Mouse (Mus musculus) MEL (cell line): ENCODE measurements at regions not wholly inside any gene's neighbourhood (a gene's known extent, or its start where the extent isn't known, plus 50 kb on each side); places are given as distances from the start of the nearest gene placed in this dataset.

Experiments
- DNase-seq: peaks from one replicate; pipeline ENCODE4 v3.0.0; 2011; ENCODE audit warnings: low read depth, low spot score
- H3K27ac ChIP-seq: 2 replicates; pipeline ENCODE4 v1.5.1; 2012; ENCODE audit warnings: low read depth, mild to moderate bottlenecking, control low read depth, low read length, moderate library complexity; ENCODE audit not compliant: control insufficient read depth
- H3K27me3 ChIP-seq, 2 experiments: fragments of 150-350 bp in 1 of 2; sonication (generic) in 1 of 2; 2 replicates each; pipeline ENCODE4 v1.6.1; 2012; ENCODE audit warnings: low read length in 2 of 2, mild to moderate bottlenecking in 2 of 2, improper control_type of control experiment in 1 of 2, moderate library complexity in 1 of 2; ENCODE audit not compliant: insufficient read depth in 2 of 2, control insufficient read depth in 1 of 2
- H3K36me3 ChIP-seq, 2 experiments: 2 replicates each; pipeline ENCODE4 v1.6.1; 2012 to 2014; ENCODE audit warnings: low read length in 2 of 2, improper control_type of control experiment in 1 of 2, inconsistent platforms in 1 of 2, mild to moderate bottlenecking in 1 of 2; ENCODE audit not compliant: insufficient read depth in 2 of 2, control insufficient read depth in 1 of 2
- H3K4me1 ChIP-seq, 2 experiments: fragments of 150-350 bp in 1 of 2; sonication (generic) in 1 of 2; 2 replicates each; pipeline ENCODE4 v1.6.1; 2012; ENCODE audit warnings: low read length in 2 of 2, improper control_type of control experiment in 1 of 2, mild to moderate bottlenecking in 1 of 2; ENCODE audit not compliant: insufficient read depth in 2 of 2, control insufficient read depth in 1 of 2
- H3K4me3 ChIP-seq, 2 experiments: fragments of 150-350 bp in 1 of 2; sonication (generic) in 1 of 2; 2 replicates each; pipeline ENCODE4 v1.5.1; 2012; ENCODE audit warnings: low read depth in 2 of 2, low read length in 2 of 2, mild to moderate bottlenecking in 2 of 2, moderate library complexity in 2 of 2, control low read depth in 1 of 2, improper control_type of control experiment in 1 of 2; ENCODE audit not compliant: control insufficient read depth in 1 of 2, insufficient read depth in 1 of 2
- H3K79me2 ChIP-seq: 2 replicates; pipeline ENCODE4 v1.6.1; 2012; ENCODE audit warnings: mild to moderate bottlenecking, low read length, moderate library complexity; ENCODE audit not compliant: control insufficient read depth, poor library complexity, insufficient read depth
- H3K9ac ChIP-seq: 2 replicates; pipeline ENCODE4 v1.6.1; 2012; ENCODE audit warnings: low read depth, mild to moderate bottlenecking, control low read depth, low read length, moderate library complexity; ENCODE audit not compliant: control insufficient read depth, poor library complexity, severe bottlenecking
- H3K9me3 ChIP-seq: fragments of 150-350 bp; sonication (generic); replicated peaks from 2 replicates; pipeline ENCODE4 v1.6.1; 2012; ENCODE audit warnings: mild to moderate bottlenecking, low read length, improper control_type of control experiment, moderate library complexity; ENCODE audit not compliant: insufficient read depth
- CHD2 ChIP-seq: IDR thresholded peaks from 2 replicates; pipeline ENCODE4 v1.6.1; 2011; ENCODE audit warnings: low read length, improper control_type of control experiment
- CTCF ChIP-seq, 3 experiments: IDR thresholded peaks in 2 of 3; conservative IDR thresholded peaks in 1 of 3; 2 replicates each; pipeline ENCODE4 v1.5.1; 2011 to 2012; ENCODE audit warnings: low read length in 3 of 3, low read depth in 2 of 3, mild to moderate bottlenecking in 2 of 3, improper control_type of control experiment in 1 of 3, inconsistent platforms in 1 of 3, mixed read lengths in 1 of 3, moderate library complexity in 1 of 3; ENCODE audit not compliant: control insufficient read depth in 1 of 3, insufficient read depth in 1 of 3, poor library complexity in 1 of 3, severe bottlenecking in 1 of 3
- E2F4 ChIP-seq: IDR thresholded peaks from 2 replicates; pipeline ENCODE4 v1.6.1; 2011; ENCODE audit warnings: low read depth, low read length, improper control_type of control experiment, borderline replicate concordance
- ELF1 ChIP-seq: IDR thresholded peaks from 2 replicates; pipeline ENCODE4 v1.6.1; 2014; ENCODE audit warnings: low read depth, mild to moderate bottlenecking, inconsistent platforms, low read length, improper control_type of control experiment, moderate library complexity
- EP300 ChIP-seq, 2 experiments: IDR thresholded peaks; 2 replicates each; pipeline ENCODE4 v1.6.1; 2011; ENCODE audit warnings: improper control_type of control experiment in 2 of 2, low read length in 2 of 2, low read depth in 1 of 2, mild to moderate bottlenecking in 1 of 2
- ETS1 ChIP-seq: IDR thresholded peaks from 2 replicates; pipeline ENCODE4 v1.6.1; 2012; ENCODE audit warnings: low read depth, mild to moderate bottlenecking, inconsistent platforms, low read length, improper control_type of control experiment, moderate library complexity
- GABPA ChIP-seq: IDR thresholded peaks from 2 replicates; pipeline ENCODE4 v1.6.1; 2012; ENCODE audit warnings: low read depth, mild to moderate bottlenecking, inconsistent platforms, low read length, improper control_type of control experiment, moderate library complexity
- GATA1 ChIP-seq: IDR thresholded peaks from 2 replicates; pipeline ENCODE4 v1.6.1; 2011; ENCODE audit warnings: low read depth, low read length, improper control_type of control experiment
- HCFC1 ChIP-seq: IDR thresholded peaks from 2 replicates; pipeline ENCODE4 v1.6.1; 2012; ENCODE audit warnings: low read depth, mild to moderate bottlenecking, inconsistent platforms, low read length, improper control_type of control experiment, moderate library complexity
- JUND ChIP-seq: IDR thresholded peaks from 2 replicates; pipeline ENCODE4 v1.6.1; 2011; ENCODE audit warnings: low read depth, mild to moderate bottlenecking, improper control_type of control experiment, low read length
- KAT2A ChIP-seq: conservative IDR thresholded peaks from 2 replicates; pipeline ENCODE4 v1.6.1; 2012; ENCODE audit warnings: low read depth, low read length, improper control_type of control experiment, inconsistent platforms
- MAFK ChIP-seq: IDR thresholded peaks from 2 replicates; pipeline ENCODE4 v1.6.1; 2011; ENCODE audit warnings: low read depth, mild to moderate bottlenecking, low read length, improper control_type of control experiment, borderline replicate concordance
- MAX ChIP-seq: IDR thresholded peaks from 2 replicates; pipeline ENCODE4 v1.6.1; 2011; ENCODE audit warnings: low read length, improper control_type of control experiment
- MAZ ChIP-seq: IDR thresholded peaks from 2 replicates; pipeline ENCODE4 v1.6.1; 2012; ENCODE audit warnings: low read depth, mild to moderate bottlenecking, inconsistent platforms, low read length, improper control_type of control experiment
- MEF2A ChIP-seq: IDR thresholded peaks from 2 replicates; pipeline ENCODE4 v1.6.1; 2014; ENCODE audit warnings: low read depth, mild to moderate bottlenecking, inconsistent platforms, low read length, improper control_type of control experiment; ENCODE audit not compliant: poor library complexity, insufficient replicate concordance, severe bottlenecking; ENCODE audit errors: extremely low read depth
- MXI1 ChIP-seq: IDR thresholded peaks from 2 replicates; pipeline ENCODE4 v1.6.1; 2011; ENCODE audit warnings: mild to moderate bottlenecking, low read depth, low read length, improper control_type of control experiment
- MYB ChIP-seq: IDR thresholded peaks from 2 replicates; pipeline ENCODE4 v1.6.1; 2011; ENCODE audit warnings: mild to moderate bottlenecking, low read depth, low read length, improper control_type of control experiment
- MYC ChIP-seq: IDR thresholded peaks from 2 replicates; pipeline ENCODE4 v1.6.1; 2011; ENCODE audit warnings: low read depth, mild to moderate bottlenecking, low read length, improper control_type of control experiment, moderate library complexity
- NELFE ChIP-seq: IDR thresholded peaks from 2 replicates; pipeline ENCODE4 v1.6.1; 2011; ENCODE audit warnings: low read depth, low read length, improper control_type of control experiment
- NRF1 ChIP-seq: IDR thresholded peaks from 2 replicates; pipeline ENCODE4 v1.6.1; 2014; ENCODE audit warnings: low read depth, mild to moderate bottlenecking, inconsistent platforms, low read length, improper control_type of control experiment, moderate library complexity; ENCODE audit not compliant: poor library complexity, insufficient read depth, severe bottlenecking
- POLR2A ChIP-seq, 2 experiments: IDR thresholded peaks; 2 replicates each; pipeline ENCODE4 v1.6.1; 2011 to 2012; ENCODE audit warnings: low read length in 2 of 2, mild to moderate bottlenecking in 2 of 2, control low read depth in 1 of 2, improper control_type of control experiment in 1 of 2, low read depth in 1 of 2, moderate library complexity in 1 of 2; ENCODE audit not compliant: control insufficient read depth in 1 of 2, insufficient read depth in 1 of 2, poor library complexity in 1 of 2
- POLR2AphosphoS2 ChIP-seq: IDR thresholded peaks from 2 replicates; pipeline ENCODE4 v1.6.1; 2011; ENCODE audit warnings: low read length, improper control_type of control experiment
- RAD21 ChIP-seq: IDR thresholded peaks from 2 replicates; pipeline ENCODE4 v1.6.1; 2011; ENCODE audit warnings: mild to moderate bottlenecking, low read depth, low read length, improper control_type of control experiment
- RCOR1 ChIP-seq: IDR thresholded peaks from 2 replicates; pipeline ENCODE4 v1.6.1; 2012; ENCODE audit warnings: low read depth, mild to moderate bottlenecking, inconsistent platforms, low read length, improper control_type of control experiment
- SIN3A ChIP-seq: IDR thresholded peaks from 2 replicates; pipeline ENCODE4 v1.6.1; 2012; ENCODE audit warnings: low read length, improper control_type of control experiment, inconsistent platforms
- SMC3 ChIP-seq: IDR thresholded peaks from 2 replicates; pipeline ENCODE4 v1.6.1; 2011; ENCODE audit warnings: low read depth, low read length, improper control_type of control experiment
- TAL1 ChIP-seq: IDR thresholded peaks from 2 replicates; pipeline ENCODE4 v1.6.1; 2012; ENCODE audit warnings: mild to moderate bottlenecking, inconsistent platforms, low read length, moderate library complexity, mixed read lengths
- TCF12 ChIP-seq: IDR thresholded peaks from 2 replicates; pipeline ENCODE4 v1.6.1; 2014; ENCODE audit warnings: low read depth, mild to moderate bottlenecking, inconsistent platforms, low read length, improper control_type of control experiment, moderate library complexity
- UBTF ChIP-seq: IDR thresholded peaks from 2 replicates; pipeline ENCODE4 v1.6.1; 2012; ENCODE audit warnings: low read depth, mild to moderate bottlenecking, inconsistent platforms, low read length, improper control_type of control experiment, moderate library complexity, borderline replicate concordance; ENCODE audit not compliant: insufficient read depth
- USF1 ChIP-seq: IDR thresholded peaks from 2 replicates; pipeline ENCODE4 v1.6.1; 2014; ENCODE audit warnings: low read depth, mild to moderate bottlenecking, inconsistent platforms, low read length, improper control_type of control experiment, moderate library complexity
- USF2 ChIP-seq, 2 experiments: IDR thresholded peaks; 2 replicates each; pipeline ENCODE4 v1.6.1; 2011 to 2012; ENCODE audit warnings: improper control_type of control experiment in 2 of 2, low read length in 2 of 2, borderline replicate concordance in 1 of 2, inconsistent platforms in 1 of 2, low read depth in 1 of 2, mild to moderate bottlenecking in 1 of 2; ENCODE audit not compliant: insufficient read depth in 1 of 2
- ZC3H11A ChIP-seq: IDR thresholded peaks from 2 replicates; pipeline ENCODE4 v1.6.1; 2012; ENCODE audit warnings: low read depth, mild to moderate bottlenecking, inconsistent platforms, low read length, improper control_type of control experiment
- ZMIZ1 ChIP-seq: IDR thresholded peaks from 2 replicates; pipeline ENCODE4 v1.6.1; 2012; ENCODE audit warnings: low read depth, mild to moderate bottlenecking, inconsistent platforms, low read length, improper control_type of control experiment, moderate library complexity
- ZNF384 ChIP-seq: IDR thresholded peaks from 2 replicates; pipeline ENCODE4 v1.6.1; 2012; ENCODE audit warnings: low read depth, mild to moderate bottlenecking, inconsistent platforms, low read length, improper control_type of control experiment

DNA sequence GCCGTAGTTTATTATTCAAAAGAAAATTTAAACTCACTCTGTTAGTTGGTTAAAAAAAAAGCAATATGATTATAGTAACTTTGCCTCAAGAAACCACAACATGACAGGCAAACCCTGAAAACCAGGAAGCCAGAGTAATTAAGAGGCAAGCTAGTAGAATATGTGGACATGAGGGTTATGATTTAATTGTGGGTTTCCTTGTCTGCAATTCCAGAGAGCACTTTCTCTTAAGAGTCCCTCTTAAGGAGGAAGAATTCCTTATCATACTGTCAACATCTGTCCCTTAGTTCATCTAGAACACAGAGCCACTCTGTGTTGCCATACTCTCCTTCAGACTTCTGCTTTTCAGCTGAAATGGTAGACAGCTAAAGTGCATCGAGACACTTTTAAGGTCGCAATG lies 954.2 kb upstream of the Nudt12 start:
- Histone ChIP-seq H3K36me3 (peaks cover 0 to 11% of the 10 kb centered on the region in 2 experiments; a peak in 2 of 4 replicates), H3K27me3 (no peaks in the 10 kb centered on the region), H3K27ac (0 out of 2 replicates have a peak overlapping the region, but pooled peaks have one; percentile 1), H3K4me3 (no peak overlapping the region), H3K9me3 (no peaks in the 10 kb centered on the region), H3K79me2 (no peaks in the 10 kb centered on the region), H3K4me1 (peaks cover 0 to 4% of the 10 kb centered on the region in 2 experiments; a peak in 2 of 4 replicates), H3K9ac (no peak overlapping the region)
- peak; percentile 72 for TF ChIP-seq ZNF384
- TF ChIP-seq GABPA = no peak
- TF ChIP-seq GATA1 = peak; percentile 94
- TF ChIP-seq USF2 (IDR thresholded peaks at IDR 0.05; ENCODE audit: borderline replicate concordance in 1 of 2, insufficient read depth in 1 of 2, low read depth in 1 of 2, low read length in 2 of 2) = no peak
- no peak for TF ChIP-seq ZC3H11A
- no peak for TF ChIP-seq JUND
- no peak for TF ChIP-seq MAZ
- peak; percentile 60 for TF ChIP-seq ELF1
- no peak for TF ChIP-seq NRF1
- TF ChIP-seq EP300 (IDR thresholded peaks at IDR 0.05; ENCODE audit: low read depth in 1 of 2, low read length in 2 of 2) = peak; percentile 89 to 96
- TF ChIP-seq SIN3A = 0 out of 2 replicates have a peak, but pooled peaks have one; percentile 30
- TF ChIP-seq RCOR1 = peak; percentile 83
- TF ChIP-seq HCFC1 = 0 out of 2 replicates have a peak, but pooled peaks have one; percentile 28
- TF ChIP-seq MAX = no peak
- no peak for TF ChIP-seq UBTF
- TF ChIP-seq TAL1 = peak; percentile 91
- peak; percentile 87 for TF ChIP-seq TCF12
- TF ChIP-seq ZMIZ1 = no peak
- no peak for TF ChIP-seq RAD21
- no peak for TF ChIP-seq NELFE
- no peak for TF ChIP-seq KAT2A
- peak; percentile 61 for TF ChIP-seq ETS1
- peak; percentile 57; the same call in 1 of the 2 replicates for TF ChIP-seq MYC
- no peak for TF ChIP-seq USF1
- no peak for TF ChIP-seq MYB
- TF ChIP-seq CTCF (IDR thresholded peaks at IDR 0.05 in 2 of 3, conservative IDR thresholded peaks at IDR 0.05 in 1 of 3; ENCODE audit: control insufficient read depth in 1 of 3, insufficient read depth in 1 of 3, low read depth in 2 of 3, low read length in 3 of 3, poor library complexity in 1 of 3, severe bottlenecking in 1 of 3) = no peak
- TF ChIP-seq MXI1 = no peak
- TF ChIP-seq E2F4 = no peak
- no peak for TF ChIP-seq MAFK
- no peak for TF ChIP-seq MEF2A
- TF ChIP-seq SMC3 = peak; percentile 4; the same call in 1 of the 2 replicates
- TF ChIP-seq CHD2 = no peak
- TF ChIP-seq POLR2AphosphoS2 = no peak
- no peak for TF ChIP-seq POLR2A (IDR thresholded peaks at IDR 0.05; ENCODE audit: control insufficient read depth in 1 of 2, insufficient read depth in 1 of 2, low read depth in 1 of 2, low read length in 2 of 2, poor library complexity in 1 of 2)
- TF ChIP-seq, all 39 proteins: peak for 12
- DNase-seq = peak; percentile 88
